Mouse (Mus musculus) embryo, embryonic 11.5 days (tissue): ENCODE results near the gene Ripor2.

ENCODE experiments used
- DNase-seq: peaks from one replicate; pipeline ENCODE4 v3.0.0-alpha.2; 2012; ENCODE audit warnings: low read depth, low spot score

Gene Ripor2

DNA sequence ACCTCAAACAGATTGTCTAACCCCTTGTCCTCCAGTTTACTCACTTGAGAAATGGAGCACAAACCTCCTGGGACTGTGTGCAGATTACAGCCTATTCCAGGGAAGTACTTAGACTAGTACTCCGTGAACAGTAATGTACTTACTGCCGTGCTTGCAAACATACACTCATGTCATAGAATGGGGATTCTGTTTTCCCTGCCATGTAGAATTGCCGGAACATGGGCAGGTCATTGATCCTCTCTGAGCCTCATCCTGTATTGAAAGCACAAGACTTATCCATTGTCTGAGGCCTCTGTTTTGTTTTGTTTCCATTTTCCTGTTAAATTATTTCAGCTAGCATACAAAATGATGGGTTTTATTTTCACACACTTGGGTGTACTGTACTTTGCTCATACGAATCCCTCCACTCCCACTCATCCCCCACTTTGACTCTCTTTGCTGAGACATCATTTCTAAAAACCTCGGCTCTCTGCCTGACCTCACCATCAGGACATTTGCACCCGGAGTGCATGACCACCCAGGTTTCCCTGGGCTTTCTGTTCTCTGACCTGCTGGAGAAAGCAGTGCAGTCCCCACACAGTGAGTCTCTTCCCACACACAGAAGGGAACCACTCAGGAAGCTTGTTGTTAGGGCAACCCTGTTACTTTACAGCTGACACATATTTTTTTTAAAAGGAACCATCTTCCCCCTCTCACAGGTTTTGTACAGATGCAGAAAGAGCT is 35.2 kb downstream of the Ripor2 start:
- DNase-seq: no peak

DNA sequence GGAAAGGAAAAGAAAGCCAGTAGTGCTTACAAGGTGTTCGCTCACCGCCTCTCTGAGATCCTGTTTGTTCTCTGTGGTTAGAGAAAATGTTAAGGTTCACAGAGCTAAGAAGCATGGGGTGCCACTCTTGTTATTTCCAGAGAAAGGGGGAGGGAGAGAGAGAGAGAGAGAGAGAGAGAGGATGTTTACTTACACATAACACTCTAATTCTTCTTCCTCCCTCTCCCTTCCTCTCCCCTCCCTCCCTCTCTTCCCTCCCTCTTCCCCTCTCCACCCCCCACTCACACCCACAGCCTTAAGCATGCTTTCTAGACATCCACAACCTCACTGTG is 35.8 kb downstream of the Ripor2 start:
- DNase-seq: no peak

DNA sequence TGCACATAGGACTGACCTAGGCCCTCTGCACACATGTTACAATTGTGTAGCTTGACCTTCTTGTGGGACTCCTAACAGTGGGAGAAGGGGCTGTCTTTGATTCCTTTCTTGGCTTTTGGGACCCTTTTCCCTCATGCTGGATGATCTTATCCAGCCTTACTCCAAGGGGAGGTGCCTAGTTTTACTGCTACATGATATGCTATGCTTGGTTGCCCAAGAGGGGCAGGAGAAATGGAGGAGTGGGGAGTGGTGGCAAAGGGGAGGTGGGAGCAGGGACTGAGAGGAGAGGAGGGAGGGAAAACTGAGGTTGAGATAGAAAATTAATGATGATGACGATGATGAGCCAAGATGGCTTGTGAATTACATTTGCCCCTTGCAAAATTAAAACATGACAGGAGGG is 37.7 kb downstream of the Ripor2 start:
- DNase-seq: no peak

GRCm38 (mm10) chr13:24620439-24620838 is 38.5 kb downstream of the Ripor2 start:
- DNase-seq: peak; percentile 31

DNA sequence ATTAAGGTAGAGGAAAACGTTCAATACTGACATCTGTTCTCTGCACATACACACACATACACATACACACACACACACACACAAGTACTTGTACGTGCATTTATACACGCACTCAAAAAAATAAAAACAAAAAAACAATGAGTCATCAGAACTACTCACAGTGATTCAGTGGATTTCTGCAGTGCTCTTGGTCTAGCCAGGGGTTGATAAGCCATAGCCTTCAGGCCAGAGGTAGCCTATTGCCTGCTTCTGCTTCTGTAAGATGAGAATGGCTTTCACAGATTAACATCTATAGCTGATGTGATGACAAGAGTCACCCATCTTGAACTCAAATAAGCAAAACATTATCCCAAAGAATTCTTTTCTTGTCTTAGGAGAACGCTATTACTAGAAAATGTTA is 41.6 kb downstream of the Ripor2 start:
- no peak for DNase-seq

GRCm38 (mm10) chr13:24625071-24625470 is 43.1 kb downstream of the Ripor2 start:
- no peak for DNase-seq

DNA sequence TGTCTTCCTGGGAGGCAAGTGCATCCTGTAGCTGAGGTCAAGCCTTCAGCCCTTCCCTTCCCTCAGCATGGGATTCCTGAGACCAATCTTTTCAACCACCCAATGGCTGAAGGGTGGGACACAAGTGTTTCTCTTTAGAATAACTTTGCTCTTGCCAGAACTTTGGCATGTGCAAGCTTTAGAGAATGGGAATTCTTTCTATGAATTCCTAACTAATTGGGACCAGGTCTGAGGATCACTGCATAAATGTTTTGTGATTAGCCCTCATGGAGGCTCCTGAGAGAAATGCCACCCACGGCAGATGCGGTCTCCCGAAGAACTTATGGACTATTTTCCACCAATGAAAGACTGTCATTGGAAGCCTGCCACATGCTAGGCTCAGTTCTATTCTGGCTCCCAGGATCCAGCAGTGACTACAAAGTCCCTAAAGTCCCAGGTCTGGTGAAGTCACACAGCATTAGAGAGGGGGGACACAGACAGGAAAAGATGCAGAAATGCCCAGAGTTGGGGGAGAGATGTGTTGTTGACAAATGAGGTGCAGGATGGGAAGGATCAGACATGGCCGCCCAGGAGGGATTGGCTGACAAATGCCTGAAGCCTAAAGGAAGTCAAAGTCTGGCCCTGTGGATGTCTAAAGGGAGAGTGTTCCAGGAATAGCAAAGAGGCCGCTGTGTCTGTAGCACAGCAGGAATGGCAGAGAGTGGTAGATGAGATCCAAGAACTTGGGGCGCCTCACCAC is 44.9 kb downstream of the Ripor2 start:
- DNase-seq: no peak

- no peak for DNase-seq
These were observed 46.2 kb downstream of the Ripor2 start for GRCm38 (mm10) chr13:24628192-24628591.

DNA sequence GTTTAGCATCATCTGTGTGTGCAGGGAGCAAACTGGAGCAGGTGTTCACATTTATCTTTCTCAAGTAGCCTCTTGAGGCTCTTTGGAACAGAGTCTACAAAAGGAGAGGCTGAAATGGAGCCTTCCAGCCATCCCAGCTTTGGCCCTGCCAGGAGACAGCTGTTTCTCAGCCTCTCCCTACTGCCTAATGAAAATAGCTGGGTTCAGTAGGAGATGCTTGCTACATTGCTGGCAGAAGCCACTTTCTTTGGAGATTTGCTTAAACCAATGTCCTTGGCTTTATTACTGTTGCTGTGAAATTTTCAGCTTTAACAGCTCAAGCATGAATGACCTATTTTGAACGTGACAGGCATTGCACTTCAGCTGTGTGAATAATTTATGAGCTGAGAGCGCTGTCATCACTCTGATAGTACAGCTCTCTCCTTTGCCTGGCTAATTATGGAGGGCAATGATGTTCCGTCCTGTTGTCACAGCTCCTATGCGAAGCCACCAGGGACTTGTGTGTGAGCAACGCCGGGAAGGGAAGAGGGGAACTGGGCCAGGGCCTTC is 47.2 kb downstream of the Ripor2 start:
- DNase-seq: no peak

DNA sequence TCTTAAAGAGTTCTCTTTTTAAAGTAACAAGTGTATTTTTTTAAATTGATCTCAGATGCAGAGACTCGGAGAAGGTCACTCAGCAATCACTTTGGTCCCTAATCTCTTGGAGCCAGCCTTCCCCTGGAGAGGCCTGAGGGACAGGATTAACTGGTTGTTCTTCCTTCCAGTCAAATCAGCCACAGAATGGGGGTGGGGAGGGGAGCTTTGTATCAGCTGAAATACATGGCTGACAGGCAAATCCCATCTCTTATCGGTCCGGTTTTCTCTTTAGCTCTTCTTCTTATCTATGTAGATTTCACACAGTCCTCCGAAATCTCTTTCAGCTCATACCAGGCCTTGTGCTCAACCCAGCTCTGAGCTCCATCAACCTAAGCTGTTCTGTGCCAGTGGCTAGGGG is 48.4 kb downstream of the Ripor2 start:
- no peak for DNase-seq

GRCm38 (mm10) chr13:24632988-24633577 is 51.1 kb downstream of the Ripor2 start:
- DNase-seq: no peak

DNA sequence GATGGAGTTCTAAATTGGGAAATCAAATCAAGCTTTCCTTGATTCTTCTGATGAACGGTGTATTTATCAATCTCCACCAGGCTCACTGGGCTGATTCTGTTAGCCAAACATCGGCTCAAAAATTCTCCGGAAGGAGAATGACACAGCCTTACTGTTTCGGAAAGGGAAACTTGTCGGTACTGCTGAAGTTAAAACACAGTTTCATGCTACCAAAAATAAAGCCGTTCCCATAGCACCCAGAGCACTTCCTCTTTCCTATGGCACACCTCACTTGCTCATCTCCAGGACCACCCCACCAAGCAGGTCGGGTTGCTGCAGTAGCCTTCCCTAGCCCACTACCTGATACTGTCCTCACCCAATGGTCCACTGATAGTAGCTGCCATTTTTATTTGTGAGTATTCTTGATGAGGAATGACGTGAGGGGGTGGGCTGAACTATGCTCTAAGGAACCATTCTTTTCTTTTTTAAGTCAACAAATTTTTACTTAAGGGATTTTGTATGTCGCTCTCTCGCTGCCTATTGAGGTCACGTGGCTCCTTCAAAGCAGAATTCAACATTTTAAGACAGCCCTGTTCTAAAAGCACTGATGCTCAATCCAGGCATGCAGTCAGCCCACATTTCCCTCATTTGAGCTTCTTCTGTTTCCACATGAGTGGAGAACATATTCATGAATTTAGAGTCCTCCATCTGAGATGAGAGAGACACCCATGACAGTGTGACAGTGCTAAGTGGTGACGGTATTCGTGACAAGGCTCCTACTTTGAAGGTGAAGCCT is 52.5 kb downstream of the Ripor2 start:
- no peak for DNase-seq

DNA sequence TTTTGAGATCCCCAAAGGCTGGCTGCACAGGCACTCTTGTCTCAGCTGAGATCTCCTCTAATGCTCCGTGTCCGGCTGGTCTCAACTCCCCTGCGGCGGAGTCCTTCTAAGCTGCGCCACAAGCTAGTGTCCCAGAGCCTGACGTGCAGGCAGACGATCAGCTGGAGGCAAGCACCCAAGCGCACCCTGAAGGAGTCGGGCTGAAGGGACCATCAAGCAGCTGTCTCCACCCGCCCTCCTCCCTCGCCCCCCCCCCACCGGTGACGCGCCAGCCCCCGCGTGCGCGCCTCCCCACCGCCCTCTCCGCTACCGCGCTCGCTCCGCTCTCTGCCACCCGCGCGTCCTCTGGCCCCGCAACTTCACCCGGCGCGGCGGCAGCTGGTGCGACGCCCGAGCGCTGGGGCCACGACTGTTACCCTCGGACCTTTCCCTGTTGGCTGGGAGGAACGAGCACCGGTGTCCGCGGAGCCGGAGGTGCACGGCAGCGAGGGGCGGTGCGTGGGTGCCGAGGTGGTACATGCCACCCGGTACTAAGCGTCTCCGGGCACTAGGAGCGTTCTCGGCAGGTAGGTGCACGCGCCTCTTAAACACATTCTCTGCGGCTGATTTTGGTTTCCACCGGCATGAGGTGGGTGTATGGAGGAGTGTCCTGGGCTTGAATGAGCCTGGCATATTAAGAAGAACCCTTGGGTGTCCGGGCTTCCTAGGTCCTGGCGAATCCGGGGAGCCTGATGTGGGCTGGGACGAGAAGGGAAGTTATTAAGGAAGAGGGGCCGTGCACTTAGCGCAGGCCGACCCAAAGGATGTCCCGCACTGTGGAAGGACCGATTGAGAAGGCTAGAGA is 56.6 kb downstream of the Ripor2 start:
- no peak for DNase-seq

DNA sequence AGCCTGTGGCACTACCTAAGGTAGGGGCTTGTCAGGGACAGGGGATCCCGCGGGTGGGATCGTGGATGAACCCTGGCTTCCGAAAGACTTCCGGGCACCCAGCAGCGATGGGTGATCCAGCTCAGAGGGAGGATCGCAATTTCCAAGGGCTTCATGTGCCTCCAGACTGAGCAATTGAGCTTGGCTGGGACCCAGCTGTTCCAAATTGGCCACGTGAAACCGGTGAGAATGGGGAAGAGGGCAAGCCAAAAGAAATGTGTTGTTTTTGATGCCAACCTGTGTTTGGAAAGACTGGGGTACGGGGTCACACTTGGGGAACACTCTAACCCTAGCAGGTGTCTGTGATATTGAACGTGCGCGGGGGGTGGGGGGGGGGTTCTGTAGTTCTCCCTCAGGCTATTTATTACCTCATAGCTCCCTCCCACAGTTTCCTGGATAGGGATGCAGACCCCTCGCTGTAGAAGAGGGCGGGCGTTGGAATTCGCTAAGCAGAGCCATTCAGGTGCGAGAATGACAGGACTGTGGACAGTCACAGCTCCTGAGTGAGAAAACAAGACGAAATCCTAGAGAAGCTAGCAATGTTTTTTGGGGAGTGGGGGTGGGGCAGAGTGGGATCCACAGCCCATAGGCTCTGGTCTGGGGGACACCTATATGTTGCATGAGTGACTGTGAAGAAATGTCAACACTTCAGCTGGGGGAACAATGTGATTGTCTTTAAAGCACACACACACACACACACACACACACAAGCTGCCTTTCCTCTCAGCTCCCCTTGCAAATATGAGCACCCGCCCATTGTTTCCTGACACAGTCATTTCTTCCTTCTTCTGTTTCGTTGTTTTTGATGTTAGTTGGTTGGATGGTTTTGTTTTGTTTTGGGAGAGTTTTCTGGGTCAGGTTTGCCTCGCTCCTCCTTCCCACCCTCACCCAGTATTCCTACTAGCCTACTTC is 57.5 kb downstream of the Ripor2 start:
- DNase-seq: no peak

DNA sequence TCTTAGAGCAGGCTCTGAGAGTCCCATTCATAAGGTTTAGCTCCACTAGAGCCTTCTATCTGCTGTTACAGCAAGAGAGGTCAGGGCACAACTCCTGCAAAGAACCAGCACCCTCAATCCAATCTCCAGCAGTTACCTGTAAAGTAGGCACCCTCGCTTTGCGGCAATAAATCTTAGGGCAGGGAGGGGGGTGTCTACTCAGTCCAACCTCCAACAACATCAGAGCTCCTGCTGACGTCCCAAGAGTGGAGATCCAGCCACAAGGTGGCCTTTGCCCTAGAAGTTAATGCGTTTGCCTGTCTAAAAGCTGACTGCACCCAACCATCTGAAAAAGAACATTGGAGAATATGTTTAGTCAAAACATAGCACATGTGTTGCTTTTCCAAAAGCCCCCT is 58.2 kb downstream of the Ripor2 start:
- no peak for DNase-seq

DNA sequence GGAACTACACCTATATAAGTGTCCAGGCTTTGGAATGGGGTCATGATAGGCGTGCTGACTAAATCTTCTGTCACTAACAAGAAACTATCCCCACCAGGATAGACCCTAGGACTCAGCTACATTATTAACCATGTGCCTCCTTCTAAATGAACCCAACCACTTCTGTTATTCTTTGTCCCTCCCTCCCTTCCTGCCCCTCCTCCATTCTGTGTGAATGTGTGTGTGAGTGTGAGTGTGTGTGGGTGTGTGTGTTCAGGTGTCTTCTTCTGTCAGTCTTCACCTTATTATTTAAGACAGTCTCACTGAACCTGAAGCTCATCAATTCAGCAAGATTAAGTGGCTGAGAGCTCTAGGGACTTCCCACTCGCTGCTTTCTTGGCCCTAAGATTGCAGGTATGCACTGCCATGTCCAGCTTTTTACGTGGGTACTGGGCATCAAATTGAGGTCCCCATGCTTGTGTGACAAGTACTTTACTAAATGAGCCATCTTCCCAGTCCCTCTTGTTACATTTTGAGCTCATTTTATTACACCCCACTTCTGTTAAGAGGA is 58.9 kb downstream of the Ripor2 start:
- no peak for DNase-seq

DNA sequence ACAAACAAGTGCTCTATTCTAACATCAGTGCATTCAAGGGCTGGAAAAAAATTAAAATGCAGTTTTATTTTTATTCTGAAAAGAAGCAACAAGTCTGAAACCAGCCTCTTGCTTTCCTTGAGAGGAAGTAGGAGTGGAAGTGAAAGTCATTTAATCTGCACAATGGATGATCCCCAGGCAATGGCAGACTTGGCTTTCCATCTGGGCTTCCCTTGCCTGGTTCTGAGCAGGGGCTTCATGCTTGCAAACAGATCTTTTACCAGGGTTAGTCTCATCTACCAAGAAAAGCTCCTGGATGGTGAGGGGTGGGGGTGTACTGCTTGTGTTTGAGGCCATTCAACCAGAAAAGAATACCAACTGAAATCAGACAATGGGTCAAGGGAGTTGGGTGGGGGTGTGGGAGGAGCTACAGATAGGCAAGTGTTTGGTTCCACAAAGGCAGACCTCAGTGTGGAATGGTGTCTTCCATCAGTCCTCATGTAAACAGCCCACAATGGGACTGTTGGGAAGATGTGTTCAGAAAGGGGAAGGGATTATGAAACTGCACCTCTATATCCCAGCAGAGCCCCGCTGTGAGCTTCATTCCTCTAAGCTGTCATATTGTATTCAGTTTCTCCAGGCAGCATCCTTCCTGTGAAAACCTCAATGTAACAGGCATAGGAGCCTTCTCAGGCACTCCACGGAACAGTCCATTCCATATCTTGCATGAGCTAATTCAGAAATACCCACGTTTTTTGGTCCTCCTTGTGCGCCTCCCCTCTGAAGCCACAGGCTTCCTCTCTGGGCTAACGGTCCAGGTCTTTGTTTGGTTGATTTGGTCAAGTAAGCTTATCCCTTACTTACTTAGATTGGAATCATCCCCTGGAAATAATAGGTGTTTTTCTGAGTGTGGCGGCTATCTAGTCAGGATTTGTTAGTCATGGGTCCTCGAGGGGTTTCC is 59.8 kb downstream of the Ripor2 start:
- no peak for DNase-seq

DNA sequence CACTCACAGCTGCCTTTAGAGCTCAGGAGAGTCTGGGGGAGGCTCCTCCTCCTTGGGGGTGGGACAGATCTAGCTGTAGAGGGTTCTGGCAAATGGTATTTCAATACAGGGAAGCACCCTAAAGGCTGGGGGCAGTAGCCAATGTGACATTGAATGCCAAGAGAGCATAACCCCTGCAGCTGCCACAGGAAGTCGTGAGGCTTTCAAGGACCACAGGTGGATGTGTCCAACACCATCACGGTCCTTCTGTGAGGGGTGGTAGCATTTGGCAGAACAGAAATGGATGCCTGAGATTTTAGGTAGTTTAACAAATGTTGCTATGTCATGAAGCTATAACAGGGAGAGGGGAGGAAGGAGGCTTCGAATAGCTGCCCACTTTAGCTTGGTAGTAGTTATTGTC is 63.2 kb downstream of the Ripor2 start:
- DNase-seq: no peak

- DNase-seq: no peak
These were observed 64.3 kb downstream of the Ripor2 start for GRCm38 (mm10) chr13:24646324-24646723.
